Mouse (Mus musculus) layer of hippocampus, adult 18-20 months (tissue): Measurements from ENCODE around the gene Cdk7. TPM values are rescaled to one million over a fixed set of nuclear protein-coding genes. Genes with fewer than 3 reads are reported as not detected.

Experiments
- DNase-seq, 2 experiments: peaks; one replicate each; pipeline ENCODE4 v3.0.0; 2022; ENCODE audit warnings: low spot score in 2 of 2
- total RNA-seq, 2 experiments: library from RNA; stranded (reverse); gene quantifications; 2 replicates each; pipeline ENCODE4 v1.2.3; 2021

The Cdk7 gene
- total RNA-seq, 2 experiments from 2014 or later: 35.8 to 40.1 TPM

GRCm38 (mm10) chr13:100728086-100728485 lies 2.7 kb downstream of the Cdk7 start:
- no peak for DNase-seq

GRCm38 (mm10) chr13:100725194-100725593 lies 5.5 kb downstream of the Cdk7 start:
- DNase-seq: no peak

- no peak for DNase-seq
These were observed 6.5 kb downstream of the Cdk7 start for GRCm38 (mm10) chr13:100724051-100724754.

GRCm38 (mm10) chr13:100721656-100722055 lies 9.1 kb downstream of the Cdk7 start:
- no peak for DNase-seq

DNA sequence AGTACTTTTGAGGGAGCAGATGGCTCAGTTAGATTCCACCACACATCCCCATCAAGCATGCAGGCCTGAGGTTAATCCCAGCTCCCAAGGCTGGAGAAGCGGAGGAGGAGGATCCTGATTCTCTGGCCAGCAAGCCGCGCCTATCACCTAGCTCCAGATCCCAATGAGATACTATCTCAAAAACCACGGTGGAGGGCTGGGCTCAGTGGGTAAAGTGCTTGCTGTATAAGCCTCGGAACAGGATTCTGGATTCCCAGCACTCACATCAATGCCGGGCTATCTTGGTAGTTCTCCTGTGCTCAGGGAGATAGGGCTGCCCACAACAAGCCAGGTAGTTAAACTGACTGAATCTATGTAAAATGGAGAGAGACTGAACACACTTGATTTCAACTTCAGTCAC lies 15.3 kb downstream of the Cdk7 start:
- DNase-seq: no peak

GRCm38 (mm10) chr13:100706206-100706605 lies 24.5 kb downstream of the Cdk7 start:
- no peak for DNase-seq

DNA sequence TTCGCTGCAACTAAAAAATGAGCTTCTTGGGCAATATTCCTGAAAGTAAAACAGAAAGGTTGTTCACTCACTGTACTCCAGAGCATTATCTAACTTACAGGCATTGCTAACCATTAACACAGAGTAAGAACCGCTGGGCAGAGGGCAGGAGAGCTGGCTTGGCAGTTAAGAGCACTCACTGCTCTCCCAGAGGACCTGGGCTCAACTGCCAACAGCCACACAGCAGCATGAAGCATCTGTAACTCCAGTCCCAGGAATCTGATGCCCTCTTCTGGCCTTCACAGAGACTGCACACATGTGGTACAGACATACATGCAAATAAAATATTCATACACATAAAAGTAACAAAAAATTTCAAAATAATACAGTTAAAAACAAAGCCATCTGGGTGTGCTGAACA lies 27.3 kb downstream of the Cdk7 start:
- no peak for DNase-seq

- no peak for DNase-seq
These were observed 31.9 kb downstream of the Cdk7 start for GRCm38 (mm10) chr13:100698866-100699265.

GRCm38 (mm10) chr13:100697541-100697940 lies 33.2 kb downstream of the Cdk7 start:
- DNase-seq: no peak

GRCm38 (mm10) chr13:100687513-100687912 lies 43.2 kb downstream of the Cdk7 start:
- DNase-seq: no peak

DNA sequence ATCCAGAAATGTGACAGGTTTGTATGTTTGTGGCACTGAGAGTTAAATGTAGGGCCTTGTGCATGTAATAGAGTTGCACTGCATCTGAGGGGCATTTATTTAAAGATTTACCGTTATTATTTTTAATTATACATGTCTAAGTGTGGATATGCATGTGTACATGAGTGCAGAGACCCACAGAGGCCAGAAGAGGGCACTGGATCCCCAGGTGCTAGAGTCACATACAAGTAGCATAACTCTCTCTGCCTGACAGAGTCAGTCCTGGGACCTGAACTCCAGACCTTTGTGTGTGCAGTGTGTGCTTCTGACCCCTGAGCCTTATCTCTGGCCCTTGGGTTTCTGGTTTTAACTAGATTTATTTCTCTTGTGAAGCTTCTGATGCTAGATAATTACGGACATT lies 46.4 kb downstream of the Cdk7 start:
- DNase-seq: no peak

GRCm38 (mm10) chr13:100682837-100683236 lies 47.9 kb downstream of the Cdk7 start:
- no peak for DNase-seq

- no peak for DNase-seq
These were observed 49.1 kb downstream of the Cdk7 start for GRCm38 (mm10) chr13:100681615-100682014.

GRCm38 (mm10) chr13:100675936-100676635 lies 54.7 kb downstream of the Cdk7 start:
- DNase-seq: no peak

- no peak for DNase-seq
These were observed 60.5 kb downstream of the Cdk7 start for GRCm38 (mm10) chr13:100670181-100670741.

DNA sequence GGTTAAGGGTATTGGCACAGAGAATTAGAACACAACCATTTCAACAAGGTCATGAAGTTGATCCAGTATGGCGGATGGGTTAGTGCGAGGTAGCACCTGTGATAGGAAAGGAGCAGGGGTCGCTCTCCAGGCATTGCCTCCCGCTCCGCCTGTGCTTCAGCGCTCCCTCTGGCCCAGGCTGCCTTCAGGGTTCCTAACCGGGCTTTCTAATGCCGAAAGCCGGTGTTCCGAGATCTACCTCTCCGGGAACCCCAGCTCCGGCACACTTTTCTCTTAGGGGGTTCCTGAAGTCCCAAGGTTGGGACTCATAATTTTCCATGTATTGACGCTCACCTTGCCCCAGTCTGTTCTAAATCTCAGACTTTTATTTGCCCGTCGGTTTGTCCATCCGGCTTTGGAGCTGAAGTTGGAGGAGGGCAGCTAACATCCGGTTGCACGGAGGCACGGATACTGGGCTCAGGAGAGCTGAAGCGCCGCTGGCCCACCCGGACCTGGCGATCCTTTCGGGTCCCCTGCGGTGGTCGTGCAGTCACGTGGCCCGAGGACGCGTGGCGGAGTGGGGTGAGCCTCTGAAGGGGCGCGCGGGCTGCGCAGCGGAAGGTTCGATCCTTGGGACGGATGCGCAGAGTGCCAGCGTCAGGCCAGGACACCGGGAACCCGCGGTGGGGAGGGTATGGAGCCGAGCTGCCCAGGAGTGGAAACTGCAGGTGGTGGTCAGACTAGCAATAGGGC lies 61.3 kb downstream of the Cdk7 start, which contains the start of gene Ccdc125:
Ccdc125 (plus strand) TSS at position 427 of the 732 bp plus-strand sequence.
- no peak for DNase-seq

DNA sequence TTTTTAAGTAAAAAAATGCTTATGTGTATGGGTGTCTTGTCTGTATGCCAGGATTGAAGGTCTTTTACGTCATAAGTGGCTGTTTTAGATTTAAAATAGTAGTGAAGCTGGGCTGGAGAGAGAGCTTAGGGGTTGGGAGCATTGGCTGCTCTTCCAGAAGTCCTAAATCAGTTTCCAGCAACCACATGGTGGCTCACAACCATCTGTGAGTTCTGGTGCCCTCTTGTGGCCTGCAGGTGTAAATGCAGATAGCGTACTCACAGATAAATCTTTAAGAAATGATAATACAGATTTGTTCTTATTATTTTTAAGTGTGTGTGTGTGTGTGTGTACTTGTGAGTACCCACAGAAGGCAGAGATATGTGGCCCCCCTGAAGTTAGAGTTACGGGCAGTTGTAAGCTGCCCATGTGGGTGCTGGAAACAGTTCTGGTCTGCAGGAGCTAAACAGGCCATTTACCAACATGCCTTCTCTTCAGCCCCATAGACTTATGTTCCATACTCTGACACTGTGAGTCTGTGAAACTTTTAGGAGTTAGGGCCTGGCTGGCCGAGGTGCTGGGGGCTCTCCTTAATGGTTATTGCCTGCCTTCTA lies 70.8 kb downstream of the Cdk7 start:
- DNase-seq: peak in 1 of 2 experiments; percentile 57

- DNase-seq: no peak
These were observed 72.6 kb downstream of the Cdk7 start for GRCm38 (mm10) chr13:100658091-100658490.
